Mouse (Mus musculus): Measurements from ENCODE around the gene Gm13695. TPM values are rescaled to one million over a fixed set of nuclear protein-coding genes. Genes with fewer than 3 reads are reported as not detected.
"Not testable (repeated sequence)": the region's sequence is repeated elsewhere in the genome, so short reads cannot be mapped to it uniquely, and the experiment has no call there.

Gm13695 gene
- polyA plus RNA-seq, 1 experiment from 2014 or later: not detected

- H3K27ac ChIP-seq (ENCODE audit: low read depth); H3K9ac ChIP-seq (replicated peaks); H3K4me1 ChIP-seq (ENCODE audit: insufficient read depth); H3K4me2 ChIP-seq (ENCODE audit: low read depth, low read length); H3K4me3 ChIP-seq (ENCODE audit: low read depth, low read length); DNase-seq; H3K36me3 ChIP-seq (replicated peaks; ENCODE audit: insufficient read depth, low read length); H3K9me3 ChIP-seq (ENCODE audit: low read length); ATAC-seq; H3K27me3 ChIP-seq (ENCODE audit: insufficient read depth, low read length): not testable (repeated sequence)
- WGBS (ENCODE audit: insufficient replicate concordance): no CpG with 5 or more reads among the region's 6 CpGs
Measured at GRCm38 (mm10) chr2:83984443-83984842, 17.3 kb downstream of the Gm13695 start, which contains the start of gene Gm13697. TSS of gene Gm13697 (plus strand) at chr2:83984743.

- H3K27me3 ChIP-seq (ENCODE audit: insufficient read depth, low read length); H3K9me3 ChIP-seq (ENCODE audit: low read length); DNase-seq; H3K9ac ChIP-seq (replicated peaks); H3K4me2 ChIP-seq (ENCODE audit: low read depth, low read length); H3K36me3 ChIP-seq (replicated peaks; ENCODE audit: insufficient read depth, low read length); ATAC-seq; H3K27ac ChIP-seq (ENCODE audit: low read depth); H3K4me3 ChIP-seq (ENCODE audit: low read depth, low read length); H3K4me1 ChIP-seq (ENCODE audit: insufficient read depth): not testable (repeated sequence)
- no CpG with 5 or more reads among the region's 6 CpGs for whole genome bisulfite sequencing (ENCODE audit: insufficient replicate concordance)
Measured at GRCm38 (mm10) chr2:83990253-83990652, 23.1 kb downstream of the Gm13695 start, which contains the start of gene Gm13691. TSS of gene Gm13691 (plus strand) at chr2:83990553.

GRCm38 (mm10) chr2:83993639-83994255, 26.6 kb downstream of the Gm13695 start:
- not testable (repeated sequence) for H3K27me3 ChIP-seq (ENCODE audit: insufficient read depth, low read length); H3K9me3 ChIP-seq (ENCODE audit: low read length); H3K36me3 ChIP-seq (replicated peaks; ENCODE audit: insufficient read depth, low read length); H3K4me1 ChIP-seq (ENCODE audit: insufficient read depth); DNase-seq
- H3K4me3 ChIP-seq (ENCODE audit: low read depth, low read length): peak overlapping the region; percentile 5; the same call in 1 of the 2 replicates
- H3K4me2 ChIP-seq (ENCODE audit: low read depth, low read length): peak overlapping the region; percentile 51
- 14% methylated on average over 7 of the region's 9 CpGs for WGBS (ENCODE audit: insufficient replicate concordance)
- peak overlapping the region; percentile 13; the same call in 1 of the 2 replicates for H3K27ac ChIP-seq (ENCODE audit: low read depth)
- peak; percentile 74 for ATAC-seq
- peak overlapping the region; percentile 37; the same call in 1 of the 2 replicates for H3K9ac ChIP-seq (replicated peaks)

DNA sequence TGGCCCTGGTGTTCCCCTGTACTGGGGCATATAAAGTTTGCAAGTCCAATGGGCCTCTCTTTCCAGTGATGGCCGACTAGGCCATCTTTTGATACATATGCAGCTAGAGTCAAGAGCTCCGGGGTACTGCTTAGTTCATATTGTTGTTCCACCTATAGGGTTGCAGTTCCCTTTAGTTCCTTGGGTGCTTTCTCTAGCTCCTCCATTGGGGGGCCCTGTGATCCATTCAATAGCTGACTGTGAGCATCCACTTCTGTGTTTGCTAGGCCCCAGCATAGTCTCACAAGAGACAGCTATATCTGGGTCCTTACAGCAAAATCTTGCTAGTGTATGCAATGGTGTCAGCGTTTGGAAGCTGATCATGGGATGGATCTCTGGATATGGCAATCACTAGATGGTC, 27.4 kb downstream of the Gm13695 start:
- not testable (repeated sequence) for H3K9me3 ChIP-seq (ENCODE audit: low read length); H3K4me1 ChIP-seq (ENCODE audit: insufficient read depth); H3K27ac ChIP-seq (ENCODE audit: low read depth); ATAC-seq; H3K9ac ChIP-seq (replicated peaks); DNase-seq; H3K4me2 ChIP-seq (ENCODE audit: low read depth, low read length); H3K4me3 ChIP-seq (ENCODE audit: low read depth, low read length); H3K27me3 ChIP-seq (ENCODE audit: insufficient read depth, low read length); H3K36me3 ChIP-seq (replicated peaks; ENCODE audit: insufficient read depth, low read length)
- whole genome bisulfite sequencing (ENCODE audit: insufficient replicate concordance): no CpG with 5 or more reads among the region's 3 CpGs

DNA sequence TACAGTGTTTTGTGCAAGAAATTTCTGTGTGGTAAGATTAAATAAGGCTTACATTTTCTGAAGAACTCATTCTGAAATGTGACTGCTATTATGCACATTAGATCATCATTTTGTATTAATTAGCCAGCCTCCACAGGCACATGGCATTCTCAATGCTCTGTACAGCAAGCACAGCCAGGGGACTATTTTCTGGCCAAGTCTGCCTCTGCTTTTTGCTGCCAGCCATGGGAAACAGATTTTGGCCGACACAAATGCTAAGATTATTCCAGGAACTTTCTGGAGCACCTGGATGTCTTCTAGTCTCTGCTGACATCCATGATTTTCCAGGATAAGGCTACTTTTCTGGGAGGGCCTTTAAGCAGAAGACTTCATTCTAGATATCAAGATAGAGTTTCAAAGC, 41.8 kb downstream of the Gm13695 start:
- H3K27me3 ChIP-seq (ENCODE audit: insufficient read depth, low read length): no peaks in the 10 kb centered on the region
- ATAC-seq (no peak), DNase-seq (no peak)
- 75% methylated on average over 1 of the region's 1 CpGs for WGBS (ENCODE audit: insufficient replicate concordance)
- TF ChIP-seq EP300 (IDR thresholded peaks at IDR 0.05; ENCODE audit: low read depth): no peak
- no peak for TF ChIP-seq CTCF (IDR thresholded peaks at IDR 0.05; ENCODE audit: low read depth)
- no peak overlapping the region for H3K27ac ChIP-seq (ENCODE audit: low read depth)
- H3K4me2 ChIP-seq (ENCODE audit: low read depth, low read length): no peak overlapping the region
- H3K4me1 ChIP-seq (ENCODE audit: insufficient read depth): no peaks in the 10 kb centered on the region
- H3K9ac ChIP-seq (replicated peaks): no peak overlapping the region
- no peaks in the 10 kb centered on the region for H3K36me3 ChIP-seq (replicated peaks; ENCODE audit: insufficient read depth, low read length)
- no peaks in the 10 kb centered on the region for H3K9me3 ChIP-seq (ENCODE audit: low read length)
- H3K4me3 ChIP-seq (ENCODE audit: low read depth, low read length): no peak overlapping the region

DNA sequence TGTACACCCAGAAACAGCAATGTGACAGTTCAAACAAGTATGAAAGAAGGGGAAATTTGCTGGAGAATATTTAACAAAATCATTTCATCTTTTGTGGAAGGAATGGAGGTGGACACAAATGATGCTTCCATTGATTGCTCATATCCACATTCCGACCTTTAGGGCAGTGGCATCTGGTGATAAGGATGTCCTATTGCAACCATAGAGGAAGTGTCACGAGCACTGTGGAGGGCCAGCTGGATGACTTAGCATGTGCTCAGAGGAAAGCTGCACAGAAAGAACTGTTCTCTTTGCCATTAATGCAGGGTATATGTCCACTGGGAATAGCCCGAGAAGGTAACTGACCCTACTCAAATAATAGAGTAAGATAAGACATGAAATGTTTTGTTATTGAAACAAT, 42.7 kb downstream of the Gm13695 start:
- WGBS (ENCODE audit: insufficient replicate concordance): 25% methylated on average over 3 of the region's 3 CpGs

GRCm38 (mm10) chr2:84014572-84014971, 47.5 kb downstream of the Gm13695 start:
- Histone ChIP-seq H3K27ac (ENCODE audit: low read depth) (no peak overlapping the region), H3K9ac (replicated peaks) (no peak overlapping the region), H3K4me2 (ENCODE audit: low read depth, low read length) (no peak overlapping the region), H3K36me3 (replicated peaks; ENCODE audit: insufficient read depth, low read length) (no peaks in the 10 kb centered on the region), H3K4me1 (ENCODE audit: insufficient read depth) (peaks cover 5% of the 10 kb centered on the region; the same call in 1 of the 2 replicates), H3K27me3 (ENCODE audit: insufficient read depth, low read length) (no peaks in the 10 kb centered on the region), H3K4me3 (ENCODE audit: low read depth, low read length) (no peak overlapping the region), H3K9me3 (ENCODE audit: low read length) (no peaks in the 10 kb centered on the region)
- TF ChIP-seq EP300 (IDR thresholded peaks at IDR 0.05; ENCODE audit: low read depth) (no peak), CTCF (IDR thresholded peaks at IDR 0.05; ENCODE audit: low read depth) (no peak)
- no peak for DNase-seq
- ATAC-seq: no peak
- WGBS (ENCODE audit: insufficient replicate concordance): 60% methylated on average over 6 of the region's 6 CpGs

More for the DNA sequence above, 42.7 kb downstream of the Gm13695 start:
- Histone ChIP-seq H3K36me3 (replicated peaks; ENCODE audit: insufficient read depth, low read length) (no peaks in the 10 kb centered on the region), H3K4me1 (ENCODE audit: insufficient read depth) (no peaks in the 10 kb centered on the region), H3K27me3 (ENCODE audit: insufficient read depth, low read length) (no peaks in the 10 kb centered on the region), H3K9ac (replicated peaks) (no peak overlapping the region), H3K9me3 (ENCODE audit: low read length) (no peaks in the 10 kb centered on the region), H3K4me3 (ENCODE audit: low read depth, low read length) (no peak overlapping the region), H3K4me2 (ENCODE audit: low read depth, low read length) (no peak overlapping the region), H3K27ac (ENCODE audit: low read depth) (no peak overlapping the region)
- no peak for ATAC-seq
- TF ChIP-seq EP300 (IDR thresholded peaks at IDR 0.05; ENCODE audit: low read depth) (no peak), CTCF (IDR thresholded peaks at IDR 0.05; ENCODE audit: low read depth) (no peak)
- DNase-seq: no peak

GRCm38 (mm10) chr2:84016291-84016690, 49.2 kb downstream of the Gm13695 start:
- not testable (repeated sequence) for H3K9ac ChIP-seq (replicated peaks); H3K4me2 ChIP-seq (ENCODE audit: low read depth, low read length); H3K4me3 ChIP-seq (ENCODE audit: low read depth, low read length); H3K4me1 ChIP-seq (ENCODE audit: insufficient read depth); H3K27me3 ChIP-seq (ENCODE audit: insufficient read depth, low read length); H3K27ac ChIP-seq (ENCODE audit: low read depth); H3K9me3 ChIP-seq (ENCODE audit: low read length); DNase-seq; H3K36me3 ChIP-seq (replicated peaks; ENCODE audit: insufficient read depth, low read length); ATAC-seq
- WGBS (ENCODE audit: insufficient replicate concordance): 79% methylated on average over 5 of the region's 5 CpGs
